Mouse (Mus musculus) hindbrain, embryonic 12.5 days (tissue): ENCODE data around the gene Clic5. TPM values are rescaled to one million over a fixed set of nuclear protein-coding genes. Genes with fewer than 3 reads are reported as not detected.

ENCODE experiments used
- ATAC-seq: fragments of 200-750 bp; cut with Nextera tagmentation; 2 replicates; pipeline ENCODE4 v1.8.0; 2017; ENCODE audit warnings: moderate TSS enrichment; ENCODE audit not compliant: low FRiP score
- H3K27ac ChIP-seq: fragments of 300-500 bp; sonication (generic); 2 replicates; pipeline ENCODE4 v1.5.1; 2016; ENCODE audit warnings: mild to moderate bottlenecking
- H3K27me3 ChIP-seq: fragments of 300-500 bp; sonication (generic); 2 replicates; pipeline ENCODE4 v1.6.1; 2016; ENCODE audit warnings: mild to moderate bottlenecking
- H3K36me3 ChIP-seq: fragments of 300-500 bp; sonication (generic); 2 replicates; pipeline ENCODE4 v1.6.1; 2016; ENCODE audit warnings: mild to moderate bottlenecking
- H3K4me1 ChIP-seq: fragments of 300-500 bp; sonication (generic); 2 replicates; pipeline ENCODE4 v1.6.1; 2016
- H3K4me2 ChIP-seq: fragments of 300-500 bp; sonication (generic); replicated peaks from 2 replicates; pipeline ENCODE4 v1.6.1; 2016; ENCODE audit warnings: mild to moderate bottlenecking
- H3K4me3 ChIP-seq: fragments of 300-500 bp; sonication (generic); 2 replicates; pipeline ENCODE4 v1.5.1; 2016; ENCODE audit warnings: mild to moderate bottlenecking
- H3K9ac ChIP-seq: fragments of 300-500 bp; sonication (generic); 2 replicates; pipeline ENCODE4 v1.6.1; 2016; ENCODE audit warnings: mild to moderate bottlenecking, moderate library complexity
- H3K9me3 ChIP-seq: fragments of 300-500 bp; sonication (generic); replicated peaks from 2 replicates; pipeline ENCODE4 v1.6.1; 2016; ENCODE audit warnings: mild to moderate bottlenecking
- WGBS: fragments of 180-500 bp; shearing (Covaris S2); methylation state at CpG from one replicate; pipeline ENCODE4 v1.1.7; 2016; 5-methylcytosine and 5-hydroxymethylcytosine counted together
- polyA plus RNA-seq: library from polyadenylated mRNA; unstranded; fragments of >200 nt; fragmentation: Nextera tagmentation; extraction: Ambion mirVana; gene quantifications from 2 replicates; pipeline ENCODE4 v1.2.1, GENCODE M21; 2016

Gene Clic5
- polyA plus RNA-seq, 1 experiment from 2014 or later: 0.50 TPM

DNA sequence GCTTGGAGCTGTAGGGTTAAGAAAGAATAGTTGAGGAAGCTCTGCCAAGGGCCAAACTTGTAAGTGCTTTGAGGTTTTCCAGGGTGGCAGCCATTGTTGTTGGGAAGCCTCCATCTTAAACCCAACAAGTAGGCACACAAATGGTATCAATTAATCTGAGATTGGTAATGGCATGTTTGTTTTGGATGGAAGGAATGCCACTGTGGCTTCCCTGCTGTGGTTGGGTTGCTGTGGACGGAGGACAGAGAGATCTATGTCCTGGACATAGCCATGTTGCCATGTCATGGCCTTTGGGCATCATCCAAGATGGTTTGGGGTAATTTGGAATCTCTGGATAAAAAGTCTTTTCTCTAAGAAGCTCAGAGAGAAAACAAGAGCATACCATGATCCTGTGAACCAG is 108.8 kb downstream of the Clic5 start:
- WGBS: 70% methylated on average over 1 of the region's 1 CpGs
- no peak for ATAC-seq

DNA sequence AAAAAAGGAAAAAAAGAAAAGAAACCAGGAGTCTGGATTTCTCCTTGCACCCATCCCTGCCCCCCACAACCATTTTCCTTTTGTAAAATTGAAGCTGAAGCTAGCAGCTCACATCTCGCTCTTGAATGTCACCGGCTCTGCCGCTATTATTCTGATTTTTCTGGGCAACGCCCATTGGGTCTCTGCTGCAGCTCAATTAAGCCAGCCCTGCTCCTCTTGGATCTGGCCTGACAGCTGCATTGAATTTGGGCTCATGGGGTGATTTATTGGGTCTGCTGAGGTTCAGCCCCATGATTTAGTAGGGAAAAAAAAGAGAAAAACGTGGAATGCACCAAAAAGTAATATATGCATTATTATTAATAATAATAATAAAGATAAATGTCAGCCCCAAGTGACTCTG is 111.9 kb downstream of the Clic5 start:
- H3K9me3 ChIP-seq: no peaks in the 10 kb centered on the region
- H3K4me2 ChIP-seq: 0 out of 2 replicates have a peak overlapping the region, but pooled peaks have one; percentile 4
- no peaks in the 10 kb centered on the region for H3K27me3 ChIP-seq
- ATAC-seq: peak; percentile 68; the same call in 1 of the 2 replicates
- H3K4me3 ChIP-seq: no peak overlapping the region
- H3K36me3 ChIP-seq: no peaks in the 10 kb centered on the region
- peak overlapping the region; percentile 44; the same call in 1 of the 2 replicates for H3K27ac ChIP-seq
- 6% methylated on average over 5 of the region's 5 CpGs for WGBS
- no peak overlapping the region for H3K9ac ChIP-seq
- H3K4me1 ChIP-seq: peaks cover 13% of the 10 kb centered on the region

More for the DNA sequence above, 108.8 kb downstream of the Clic5 start:
- H3K4me3 ChIP-seq: no peak overlapping the region
- H3K27me3 ChIP-seq: no peaks in the 10 kb centered on the region
- H3K36me3 ChIP-seq: no peaks in the 10 kb centered on the region
- no peak overlapping the region for H3K9ac ChIP-seq
- peaks cover 13% of the 10 kb centered on the region for H3K4me1 ChIP-seq
- H3K27ac ChIP-seq: no peak overlapping the region
- H3K9me3 ChIP-seq: no peaks in the 10 kb centered on the region
- no peak overlapping the region for H3K4me2 ChIP-seq

DNA sequence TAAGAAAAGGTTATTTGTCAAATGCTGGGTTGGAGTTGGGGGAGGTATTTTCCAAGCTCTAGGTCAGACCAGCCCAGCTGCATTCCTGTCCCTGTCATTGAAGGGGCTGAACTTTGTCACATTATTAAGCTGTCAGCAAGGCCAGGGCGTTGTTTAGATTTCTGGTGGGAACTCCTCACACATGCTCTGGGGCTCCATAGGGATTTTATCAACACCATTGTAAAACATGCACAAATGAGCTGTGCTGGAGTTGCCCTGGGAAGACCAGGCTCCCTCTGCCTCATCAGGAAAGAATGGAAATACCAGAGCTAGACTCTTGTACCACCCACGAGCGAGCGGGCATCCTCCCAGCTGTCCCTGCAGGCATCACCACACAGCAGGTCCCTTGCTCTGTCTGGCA is 112.3 kb downstream of the Clic5 start:
- Histone ChIP-seq H3K9me3 (no peaks in the 10 kb centered on the region), H3K27ac (peak overlapping the region; percentile 44; the same call in 1 of the 2 replicates), H3K4me3 (no peak overlapping the region), H3K4me2 (no peak overlapping the region), H3K27me3 (no peaks in the 10 kb centered on the region), H3K36me3 (no peaks in the 10 kb centered on the region), H3K4me1 (peaks cover 13% of the 10 kb centered on the region), H3K9ac (no peak overlapping the region)
- WGBS: 31% methylated on average over 4 of the region's 4 CpGs
- peak; percentile 61 for ATAC-seq

DNA sequence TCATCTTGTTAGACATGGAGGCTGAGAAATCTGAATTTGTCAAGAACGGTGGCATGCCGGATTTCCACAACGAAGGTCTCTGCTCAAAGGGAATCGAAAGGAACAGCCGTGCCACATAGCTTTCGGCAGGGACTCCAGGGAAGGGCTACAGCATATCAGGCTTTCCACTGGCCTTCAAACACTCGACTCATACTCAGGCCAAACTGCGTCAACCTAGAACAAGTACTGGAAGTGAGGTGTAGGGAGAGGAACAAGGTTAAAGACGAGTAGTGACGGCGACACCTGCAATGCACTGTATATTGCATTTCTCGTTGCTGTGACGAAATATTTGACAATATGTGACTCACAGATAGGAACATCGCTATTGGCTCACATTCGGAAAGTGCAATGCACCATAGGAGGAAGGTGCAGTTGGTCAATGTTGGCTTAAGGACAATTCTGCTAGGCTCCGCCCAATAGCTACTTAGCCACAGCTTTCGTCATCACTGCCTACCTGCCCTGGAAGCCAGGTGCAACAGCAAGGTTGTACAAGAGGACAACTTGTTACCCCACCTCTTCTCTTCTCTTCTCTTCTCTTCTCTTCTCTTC is 112.9 kb downstream of the Clic5 start:
- Histone ChIP-seq H3K27me3 (no peaks in the 10 kb centered on the region), H3K4me1 (peaks cover 13% of the 10 kb centered on the region), H3K4me3 (no peak overlapping the region), H3K9ac (no peak overlapping the region), H3K9me3 (no peaks in the 10 kb centered on the region), H3K27ac (peak overlapping the region; percentile 44; the same call in 1 of the 2 replicates), H3K36me3 (no peaks in the 10 kb centered on the region), H3K4me2 (no peak overlapping the region)
- no peak for ATAC-seq
- WGBS: 76% methylated on average over 17 of the region's 17 CpGs

DNA sequence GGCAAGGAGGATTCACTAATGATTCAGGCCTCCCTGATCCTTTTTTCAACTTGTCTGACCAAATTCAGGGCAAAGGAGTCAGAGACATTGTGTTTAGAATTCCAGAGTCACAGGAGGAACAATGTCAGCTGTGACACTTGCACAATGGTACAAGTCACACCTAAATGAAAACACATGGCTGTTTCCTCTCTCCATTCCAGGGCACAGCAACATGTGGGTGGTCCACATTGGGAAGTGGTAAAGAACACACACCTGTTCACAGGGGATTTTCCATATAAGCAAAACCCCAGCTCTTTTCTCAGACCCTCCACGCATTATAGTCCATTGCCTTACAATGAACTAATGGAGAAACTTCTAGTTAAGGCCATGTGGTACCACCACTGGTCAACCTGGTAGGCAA is 115.7 kb downstream of the Clic5 start:
- Histone ChIP-seq H3K9ac (no peak overlapping the region), H3K27ac (no peak overlapping the region), H3K4me1 (peaks cover 13% of the 10 kb centered on the region), H3K4me3 (no peak overlapping the region), H3K9me3 (no peaks in the 10 kb centered on the region), H3K36me3 (no peaks in the 10 kb centered on the region), H3K27me3 (no peaks in the 10 kb centered on the region), H3K4me2 (no peak overlapping the region)
- no peak for ATAC-seq
- WGBS: 79% methylated on average over 1 of the region's 1 CpGs

DNA sequence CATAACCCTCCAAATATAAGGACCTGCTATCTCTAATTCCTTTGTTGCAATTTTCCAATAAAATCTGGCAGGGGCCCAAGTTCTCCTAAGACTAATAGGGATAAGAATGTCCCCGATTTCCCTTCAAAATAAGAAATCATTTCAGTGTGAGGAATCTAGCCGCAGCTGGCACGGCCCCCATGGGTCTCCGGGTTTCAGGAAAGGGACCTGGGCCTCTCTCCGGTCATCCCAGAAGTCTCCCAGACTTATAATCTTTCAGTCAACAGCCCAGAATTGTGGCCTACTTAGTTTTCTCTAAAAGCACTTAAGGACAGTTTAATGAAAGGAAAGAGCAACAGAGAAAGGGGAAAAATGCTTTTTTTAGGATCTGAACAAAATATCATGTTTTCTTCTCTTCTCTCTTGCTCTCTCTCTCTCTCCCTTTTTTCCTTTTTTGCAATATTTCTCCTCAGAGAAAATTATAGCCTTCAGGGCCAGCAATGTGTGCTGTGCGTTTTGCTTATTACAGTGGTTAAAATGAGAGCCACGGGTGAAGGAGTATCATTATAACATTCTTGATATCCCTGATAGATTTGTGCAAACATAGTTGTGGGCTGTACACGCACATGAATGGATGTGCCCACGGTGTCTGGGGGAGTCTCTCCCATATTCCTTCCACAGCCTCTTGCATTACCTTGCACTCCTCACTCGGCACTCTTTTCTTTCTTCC is 121.7 kb downstream of the Clic5 start:
- 76% methylated on average over 10 of the region's 10 CpGs for WGBS
- no peak overlapping the region for H3K4me3 ChIP-seq
- no peaks in the 10 kb centered on the region for H3K4me1 ChIP-seq
- H3K9ac ChIP-seq: no peak overlapping the region
- no peak for ATAC-seq
- no peak overlapping the region for H3K4me2 ChIP-seq
- H3K9me3 ChIP-seq: no peaks in the 10 kb centered on the region
- H3K27me3 ChIP-seq: no peaks in the 10 kb centered on the region
- H3K27ac ChIP-seq: no peak overlapping the region
- no peaks in the 10 kb centered on the region for H3K36me3 ChIP-seq

DNA sequence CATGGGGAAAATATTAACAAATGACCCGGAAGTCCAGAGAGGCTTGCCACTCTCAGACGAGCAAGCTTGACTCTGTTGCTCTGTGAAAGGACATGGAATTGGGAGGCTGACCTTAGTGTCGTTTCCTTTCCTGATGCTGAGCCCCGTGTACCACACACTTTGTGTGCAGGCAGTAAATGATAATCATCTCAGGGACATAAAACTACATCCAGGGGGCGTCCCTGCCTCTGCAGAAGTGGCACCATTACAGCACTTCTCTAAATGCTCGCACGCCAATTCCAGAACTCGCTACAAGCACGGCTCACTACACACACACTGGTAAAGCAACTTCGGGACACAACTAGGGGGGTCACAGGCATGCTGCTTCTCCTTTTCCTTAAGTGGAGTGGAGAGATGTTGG is 136.9 kb downstream of the Clic5 start:
- WGBS: 82% methylated on average over 10 of the region's 10 CpGs
- no peak overlapping the region for H3K9ac ChIP-seq
- no peaks in the 10 kb centered on the region for H3K9me3 ChIP-seq
- no peaks in the 10 kb centered on the region for H3K36me3 ChIP-seq
- H3K27ac ChIP-seq: no peak overlapping the region
- no peaks in the 10 kb centered on the region for H3K27me3 ChIP-seq
- no peak overlapping the region for H3K4me3 ChIP-seq
- no peak overlapping the region for H3K4me2 ChIP-seq
- peaks cover 16% of the 10 kb centered on the region; the same call in 1 of the 2 replicates for H3K4me1 ChIP-seq
- ATAC-seq: no peak

DNA sequence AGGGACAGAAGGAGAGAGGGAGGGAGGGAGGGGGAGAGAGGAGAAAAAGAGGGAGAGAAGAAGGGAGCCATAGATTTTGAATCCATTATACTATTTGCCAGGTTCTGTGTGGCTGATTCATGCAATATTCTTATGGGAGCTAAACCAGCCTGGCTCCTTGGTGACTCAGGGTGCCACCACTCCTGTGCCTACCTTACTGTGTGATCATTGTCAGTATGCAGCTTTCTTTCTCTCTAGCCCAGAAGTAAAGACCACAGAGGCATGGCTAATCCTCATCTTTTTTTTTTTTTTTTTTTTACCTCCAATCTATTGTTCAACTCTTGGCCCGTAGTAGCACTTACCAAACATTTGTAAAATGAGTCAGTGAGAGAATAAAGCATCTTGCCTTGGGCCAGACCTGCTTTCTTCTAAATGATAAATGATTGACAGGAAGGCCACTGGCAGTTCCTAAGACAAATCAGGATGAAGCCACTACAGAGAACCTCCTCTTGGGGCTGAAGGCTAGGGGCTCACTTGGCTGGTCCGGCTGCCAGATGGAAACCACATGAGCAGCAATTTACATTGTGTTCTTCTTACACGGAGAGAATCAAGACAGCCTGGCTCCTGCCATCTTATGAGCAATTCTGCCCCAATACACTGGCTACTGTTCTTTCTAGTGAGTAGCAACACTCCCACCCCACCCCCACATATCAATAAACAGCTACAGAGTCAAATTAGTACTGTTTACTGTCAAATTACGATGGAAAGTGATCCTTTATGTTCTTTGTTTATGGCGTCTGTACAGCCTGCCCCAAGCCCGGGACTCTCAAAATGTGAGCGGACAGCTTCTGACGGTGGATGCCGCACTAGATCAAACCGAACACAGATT is 139.1 kb downstream of the Clic5 start:
- H3K4me3 ChIP-seq: no peak overlapping the region
- H3K9ac ChIP-seq: no peak overlapping the region

DNA sequence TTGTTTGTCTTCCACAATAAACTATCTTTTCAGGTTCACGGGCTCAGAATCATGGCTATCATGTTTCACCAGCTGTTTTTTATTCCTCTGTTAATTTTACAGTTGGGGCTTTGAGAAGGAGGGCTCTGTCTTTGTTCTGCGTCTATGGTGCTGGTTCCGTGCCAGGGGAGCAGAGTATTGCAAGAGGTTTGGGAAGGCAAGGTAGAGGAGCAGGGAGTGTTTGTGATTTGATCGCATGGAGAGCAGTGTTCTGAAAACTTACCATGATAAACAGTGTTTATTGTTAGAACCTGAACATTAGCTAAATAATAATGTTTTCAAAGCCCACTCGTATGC is 139.7 kb downstream of the Clic5 start:
- Histone ChIP-seq H3K9ac (no peak overlapping the region), H3K4me3 (no peak overlapping the region), H3K4me1 (0 out of 2 replicates have a peak, but pooled peaks cover 11% of the 10 kb centered on the region), H3K27me3 (no peaks in the 10 kb centered on the region), H3K27ac (peak overlapping the region; percentile 40; the same call in 1 of the 2 replicates), H3K36me3 (no peaks in the 10 kb centered on the region), H3K4me2 (0 out of 2 replicates have a peak overlapping the region, but pooled peaks have one; percentile 11), H3K9me3 (no peaks in the 10 kb centered on the region)
- 69% methylated on average over 5 of the region's 5 CpGs for WGBS
- ATAC-seq: no peak

More for the DNA sequence above, 139.1 kb downstream of the Clic5 start:
- Histone ChIP-seq H3K27ac (peak overlapping the region; percentile 40; the same call in 1 of the 2 replicates), H3K9me3 (no peaks in the 10 kb centered on the region), H3K4me2 (0 out of 2 replicates have a peak overlapping the region, but pooled peaks have one; percentile 11), H3K4me1 (0 out of 2 replicates have a peak, but pooled peaks cover 11% of the 10 kb centered on the region), H3K27me3 (no peaks in the 10 kb centered on the region), H3K36me3 (no peaks in the 10 kb centered on the region)
- ATAC-seq: peak; percentile 60; the same call in 1 of the 2 replicates
- WGBS: 48% methylated on average over 10 of the region's 10 CpGs

Other genes with a start within 250 kb of the Clic5 start
- 39.4 and 40.4 TPM in 2 replicates for gene Enpp5, start 109.8 kb upstream of the Clic5 start, polyA plus RNA-seq
- gene Enpp4, start 82.8 kb upstream of the Clic5 start, polyA plus RNA-seq: 3.9 and 4.3 TPM in 2 replicates